Mouse (Mus musculus) E14TG2a.4 (cell line): Measurements from ENCODE around the gene Zic4.

Experiments used
- H3K27me3 ChIP-seq: 2 replicates; pipeline ENCODE4 v1.6.1; 2014; ENCODE audit warnings: low read length, control low read depth; ENCODE audit not compliant: insufficient read depth
- H3K36me3 ChIP-seq: 2 replicates; pipeline ENCODE4 v1.6.1; 2014; ENCODE audit warnings: low read length, control low read depth; ENCODE audit not compliant: insufficient read depth
- H3K4me1 ChIP-seq: replicated peaks from 2 replicates; pipeline ENCODE4 v1.6.1; 2014; ENCODE audit warnings: low read depth, low read length, control low read depth
- H3K4me3 ChIP-seq: replicated peaks from 2 replicates; pipeline ENCODE4 v1.5.1; 2014; ENCODE audit warnings: mild to moderate bottlenecking, low read length
- H3K9me3 ChIP-seq: 2 replicates; pipeline ENCODE4 v1.6.1; 2014; ENCODE audit warnings: low read length, control low read depth
- CTCF ChIP-seq: conservative IDR thresholded peaks from 2 replicates; pipeline ENCODE4 v1.5.1; 2014; ENCODE audit warnings: low read length
- NANOG ChIP-seq: IDR thresholded peaks from 2 replicates; pipeline ENCODE4 v1.6.1; 2014; ENCODE audit warnings: borderline replicate concordance, low read length, mixed read lengths
- POU5F1 ChIP-seq: IDR thresholded peaks from 2 replicates; pipeline ENCODE4 v1.6.1; 2014; ENCODE audit warnings: low read length, borderline replicate concordance

Gene Zic4

GRCm38 (mm10) chr9:91395066-91395772 lies 33.0 kb downstream of the Zic4 start:
- Histone ChIP-seq H3K4me1 (no peaks in the 10 kb centered on the region), H3K4me3 (no peak overlapping the region), H3K36me3 (no peaks in the 10 kb centered on the region), H3K9me3 (peaks cover 7% of the 10 kb centered on the region), H3K27me3 (peaks cover 53% of the 10 kb centered on the region)
- TF ChIP-seq CTCF, result no peak
- no peak for TF ChIP-seq POU5F1
- no peak for TF ChIP-seq NANOG

GRCm38 (mm10) chr9:91399976-91400375 lies 37.8 kb downstream of the Zic4 start:
- 0 out of 2 replicates have a peak, but pooled peaks cover 4% of the 10 kb centered on the region for H3K4me1 ChIP-seq
- no peaks in the 10 kb centered on the region for H3K9me3 ChIP-seq
- TF ChIP-seq POU5F1, result no peak
- TF ChIP-seq NANOG, result no peak
- TF ChIP-seq CTCF, result no peak
- peaks cover 70% of the 10 kb centered on the region for H3K27me3 ChIP-seq
- H3K4me3 ChIP-seq, result no peak overlapping the region
- H3K36me3 ChIP-seq, result no peaks in the 10 kb centered on the region

- Histone ChIP-seq H3K4me1 (peaks cover 9% of the 10 kb centered on the region), H3K9me3 (no peaks in the 10 kb centered on the region), H3K27me3 (peaks cover 70% of the 10 kb centered on the region), H3K36me3 (no peaks in the 10 kb centered on the region), H3K4me3 (no peak overlapping the region)
- TF ChIP-seq CTCF, result no peak
- no peak for TF ChIP-seq NANOG
- TF ChIP-seq POU5F1, result no peak
These were observed 38.4 kb downstream of the Zic4 start for GRCm38 (mm10) chr9:91400482-91401093.

GRCm38 (mm10) chr9:91401471-91401870 lies 39.3 kb downstream of the Zic4 start:
- H3K36me3 ChIP-seq, result no peaks in the 10 kb centered on the region
- no peak overlapping the region for H3K4me3 ChIP-seq
- peaks cover 17% of the 10 kb centered on the region for H3K4me1 ChIP-seq
- TF ChIP-seq POU5F1 (no peak), CTCF (no peak)
- H3K9me3 ChIP-seq, result no peaks in the 10 kb centered on the region
- peaks cover 76% of the 10 kb centered on the region for H3K27me3 ChIP-seq

- Histone ChIP-seq H3K27me3 (peaks cover 78% of the 10 kb centered on the region), H3K9me3 (no peaks in the 10 kb centered on the region), H3K4me3 (no peak overlapping the region), H3K4me1 (peaks cover 17% of the 10 kb centered on the region), H3K36me3 (no peaks in the 10 kb centered on the region)
- no peak for TF ChIP-seq CTCF
- TF ChIP-seq NANOG, result no peak
- no peak for TF ChIP-seq POU5F1
These were observed 42.0 kb downstream of the Zic4 start for GRCm38 (mm10) chr9:91404229-91404628.

GRCm38 (mm10) chr9:91404905-91405752 lies 42.9 kb downstream of the Zic4 start:
- H3K9me3 ChIP-seq, result no peaks in the 10 kb centered on the region
- H3K27me3 ChIP-seq, result peaks cover 81% of the 10 kb centered on the region
- H3K4me1 ChIP-seq, result peaks cover 24% of the 10 kb centered on the region
- TF ChIP-seq NANOG (no peak), POU5F1 (no peak), CTCF (no peak)
- no peaks in the 10 kb centered on the region for H3K36me3 ChIP-seq
- 0 out of 2 replicates have a peak overlapping the region, but pooled peaks have one; percentile 17 for H3K4me3 ChIP-seq

- Histone ChIP-seq H3K9me3 (no peaks in the 10 kb centered on the region), H3K4me3 (peak overlapping the region; percentile 17; the same call in 1 of the 2 replicates), H3K27me3 (peaks cover 82% of the 10 kb centered on the region), H3K36me3 (no peaks in the 10 kb centered on the region), H3K4me1 (peaks cover 27% of the 10 kb centered on the region)
- no peak for TF ChIP-seq POU5F1
- no peak for TF ChIP-seq CTCF
- no peak for TF ChIP-seq NANOG
These were observed 43.6 kb downstream of the Zic4 start for GRCm38 (mm10) chr9:91405753-91406178.

GRCm38 (mm10) chr9:91406258-91406763 lies 44.1 kb downstream of the Zic4 start:
- H3K4me3 ChIP-seq, result peak overlapping the region; percentile 17; the same call in 1 of the 2 replicates
- H3K4me1 ChIP-seq, result peaks cover 27% of the 10 kb centered on the region
- H3K36me3 ChIP-seq, result no peaks in the 10 kb centered on the region
- peaks cover 77% of the 10 kb centered on the region for H3K27me3 ChIP-seq
- no peaks in the 10 kb centered on the region for H3K9me3 ChIP-seq
- TF ChIP-seq CTCF (no peak), POU5F1 (no peak), NANOG (no peak)
